Mouse (Mus musculus): ENCODE measurements around the gene Ttc27.

GRCm38 (mm10) chr17:74879768-74880167 is 162.2 kb downstream of the Ttc27 start:
- no peak for TF ChIP-seq POLR2A (IDR thresholded peaks at IDR 0.05; ENCODE audit: borderline replicate concordance, insufficient read depth, low read length)
- no peak for TF ChIP-seq CTCF (IDR thresholded peaks at IDR 0.05; ENCODE audit: borderline replicate concordance, insufficient read depth, low read depth, low read length)
